Mouse (Mus musculus) thymus, postnatal 36 days (tissue): ENCODE data around the gene Atp2a2.
"Not testable (repeated sequence)": the region's sequence is repeated elsewhere in the genome, so short reads cannot be mapped to it uniquely, and the experiment has no call there.

Source experiments
- DNase-seq, 2 experiments: peaks; one replicate each; pipeline ENCODE4 v3.0.0; 2022; ENCODE audit warnings: mixed read lengths in 2 of 2

Atp2a2 gene

DNA sequence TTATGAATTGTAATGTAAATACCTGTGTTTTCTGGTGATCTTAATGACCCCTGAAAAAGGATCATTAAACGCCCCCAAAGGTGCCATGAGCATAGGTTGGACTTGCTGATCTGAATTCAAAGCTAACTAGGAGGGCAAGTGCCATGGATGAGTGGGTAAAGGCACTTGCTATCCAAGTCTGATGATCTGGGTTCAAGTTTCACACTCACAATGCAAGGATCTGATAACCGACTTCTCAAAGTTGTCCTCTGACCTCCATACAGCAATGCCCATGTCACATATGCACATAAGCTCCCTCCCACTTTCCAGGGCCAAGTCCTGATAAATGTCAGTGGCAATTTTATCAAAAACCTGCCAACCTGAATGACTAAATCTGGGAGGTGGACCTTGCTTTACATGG is 9.0 kb downstream of the Atp2a2 start:
- no peak for DNase-seq

DNA sequence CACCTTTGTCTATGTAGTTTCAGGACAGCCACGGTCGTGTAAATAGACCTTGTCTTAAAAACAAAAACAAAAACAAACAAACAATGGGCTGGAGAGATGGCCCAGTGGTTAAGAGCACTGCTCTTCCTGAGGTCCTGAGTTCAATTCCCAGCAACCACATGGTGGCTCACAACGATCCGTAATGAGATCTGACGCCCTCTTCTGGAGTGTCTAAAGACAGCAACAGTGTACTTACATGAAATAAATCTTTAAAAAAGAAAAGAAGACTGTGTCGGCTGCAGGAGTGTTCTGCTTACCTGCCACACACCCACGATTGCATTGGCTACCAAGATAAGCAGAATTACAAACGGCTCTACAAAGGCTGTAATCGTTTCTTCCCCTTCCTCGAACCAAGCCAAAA is 10.6 kb downstream of the Atp2a2 start:
- DNase-seq = no peak

DNA sequence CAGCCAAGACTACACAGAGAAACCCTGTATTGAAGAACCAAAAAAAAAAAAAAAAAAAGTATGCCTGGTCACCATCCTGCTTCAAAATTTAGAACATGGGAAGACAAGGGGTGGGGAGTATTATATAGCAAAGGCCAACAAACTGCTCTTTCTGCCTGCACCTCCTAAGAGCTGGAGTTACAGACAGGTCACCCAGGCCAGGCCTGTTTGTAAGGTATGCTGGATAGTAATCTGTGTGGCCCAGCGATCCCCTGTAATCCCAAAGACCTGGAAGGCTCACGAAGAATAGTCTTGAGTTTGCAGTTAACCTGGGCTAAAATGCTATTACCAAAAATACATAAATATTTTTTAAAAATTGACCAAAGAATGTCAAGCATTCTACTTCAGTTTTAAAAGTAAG is 11.9 kb downstream of the Atp2a2 start:
- no peak for DNase-seq

DNA sequence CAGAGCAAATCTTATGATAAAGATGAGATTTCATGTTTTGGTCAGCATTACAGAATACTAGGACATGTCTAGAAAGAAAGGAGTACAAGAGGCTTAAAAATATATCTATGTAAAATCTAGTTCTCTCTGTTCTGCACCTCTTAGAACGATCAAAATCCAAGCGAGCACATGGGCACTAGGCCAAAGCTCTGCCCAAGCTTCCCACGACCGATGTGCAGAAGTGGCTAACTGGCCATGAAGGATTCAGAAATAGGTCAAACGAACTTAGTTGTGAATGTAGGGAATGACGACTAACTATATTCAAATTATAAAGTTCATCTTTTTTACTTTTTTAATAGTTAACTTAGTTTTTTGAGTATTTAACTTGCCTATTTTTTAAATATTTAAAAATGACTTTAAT is 14.2 kb downstream of the Atp2a2 start:
- DNase-seq = no peak

DNA sequence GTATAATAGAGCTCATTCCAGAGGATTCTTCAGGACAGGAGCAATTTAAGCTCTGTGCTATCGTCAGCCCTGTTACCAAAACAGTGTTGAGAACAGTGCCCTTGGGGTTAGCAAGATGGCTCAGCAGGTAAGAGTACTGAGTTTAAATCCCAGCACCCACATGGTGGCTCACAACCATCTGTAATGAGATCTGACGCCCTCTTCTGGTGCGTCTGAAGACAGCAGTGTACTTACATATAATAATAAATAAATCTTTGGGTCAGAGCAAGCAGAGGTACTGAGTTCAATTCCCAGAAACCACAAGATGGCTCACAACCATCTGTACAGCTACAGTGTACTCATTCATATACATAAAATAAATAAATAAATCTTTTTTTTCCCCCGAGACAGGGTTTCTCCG is 15.8 kb downstream of the Atp2a2 start:
- DNase-seq = not testable (repeated sequence)

DNA sequence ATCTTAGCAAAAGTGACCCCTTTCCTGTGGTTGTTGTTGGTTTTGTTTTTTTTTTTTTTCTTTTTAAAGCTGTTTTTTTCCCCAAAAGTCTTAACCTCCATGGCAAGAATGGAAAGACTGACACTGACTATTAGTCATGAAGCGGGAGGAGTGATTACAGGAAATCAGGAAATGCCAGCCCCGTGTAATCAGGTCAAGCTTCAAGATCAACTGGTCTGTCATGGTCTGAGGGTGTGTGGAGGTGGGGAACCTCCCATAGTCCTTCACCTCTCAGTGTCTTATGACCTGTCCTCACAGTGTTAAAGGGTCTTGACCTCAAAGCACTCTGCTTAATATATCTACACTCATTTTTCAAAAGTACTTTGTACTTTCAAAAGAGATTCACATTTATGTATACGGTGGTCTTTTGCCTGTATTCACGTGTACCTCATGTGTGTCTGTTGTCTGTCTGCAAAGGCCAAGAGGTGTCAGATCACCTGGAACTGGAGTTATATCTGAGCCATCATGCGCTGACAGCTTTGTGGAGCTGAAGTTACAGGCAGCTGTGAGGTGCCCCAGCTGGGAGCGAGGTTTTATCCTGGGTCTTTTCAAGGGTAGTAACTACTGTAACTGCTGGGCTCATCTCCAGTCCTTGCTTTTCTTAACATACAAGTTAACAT is 19.2 kb downstream of the Atp2a2 start:
- no peak for DNase-seq

DNA sequence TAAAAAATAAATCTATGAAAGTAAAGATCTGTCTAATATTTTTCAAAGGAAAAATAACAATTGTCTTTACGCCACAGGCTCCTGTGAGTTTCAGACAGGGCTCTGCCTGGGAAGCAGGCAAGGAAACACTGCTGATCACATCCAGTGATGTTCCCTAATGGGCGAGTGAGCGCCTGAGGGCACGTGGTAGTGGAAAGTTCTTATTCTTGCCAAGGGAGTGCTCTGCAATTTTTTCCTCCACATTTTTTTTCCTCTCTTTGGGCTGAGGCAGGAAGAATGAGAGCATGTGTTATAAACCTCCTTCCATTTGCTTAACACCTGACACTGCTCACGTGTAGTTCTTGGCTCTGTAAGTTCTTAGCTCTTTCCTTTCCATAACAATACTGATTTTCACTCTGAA is 20.2 kb downstream of the Atp2a2 start:
- no peak for DNase-seq

DNA sequence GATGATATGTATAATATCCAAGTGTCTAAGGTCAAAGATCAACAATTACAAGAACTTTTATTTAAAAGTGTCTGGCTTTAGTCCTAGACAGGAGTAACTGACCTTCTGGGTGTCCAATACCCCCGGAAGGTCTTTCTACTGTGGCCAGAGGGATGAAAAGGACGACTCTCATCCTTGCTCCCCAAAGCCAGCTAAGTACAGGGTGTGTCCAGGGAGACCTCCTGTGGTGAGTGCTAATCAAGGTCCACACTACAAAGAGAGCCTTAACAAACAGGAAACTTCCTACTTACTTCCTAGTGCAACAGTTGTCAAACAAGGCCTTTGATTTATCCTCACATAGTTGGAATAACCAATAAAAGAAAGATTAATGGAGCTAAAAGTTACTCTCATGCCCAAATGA is 22.9 kb downstream of the Atp2a2 start:
- DNase-seq = no peak

DNA sequence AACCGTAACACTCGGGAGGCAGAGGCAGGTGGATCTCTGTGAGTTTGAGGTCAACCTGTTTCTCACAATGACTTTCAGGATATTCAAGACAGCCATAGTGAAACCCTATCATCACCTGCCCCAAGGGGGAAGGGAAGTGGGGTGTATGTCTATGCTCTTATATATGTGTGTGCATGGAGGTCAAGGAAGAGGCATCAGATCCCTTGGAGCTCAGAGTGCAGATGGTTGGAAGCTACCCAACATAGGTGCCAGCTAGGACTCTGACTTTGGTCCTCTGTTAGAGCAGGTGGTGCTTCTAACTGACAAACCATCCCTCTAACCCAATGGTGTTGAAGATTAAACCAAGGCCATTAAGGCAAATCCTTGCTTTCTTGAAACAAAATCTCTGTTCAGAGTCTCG is 24.5 kb downstream of the Atp2a2 start:
- DNase-seq = no peak

DNA sequence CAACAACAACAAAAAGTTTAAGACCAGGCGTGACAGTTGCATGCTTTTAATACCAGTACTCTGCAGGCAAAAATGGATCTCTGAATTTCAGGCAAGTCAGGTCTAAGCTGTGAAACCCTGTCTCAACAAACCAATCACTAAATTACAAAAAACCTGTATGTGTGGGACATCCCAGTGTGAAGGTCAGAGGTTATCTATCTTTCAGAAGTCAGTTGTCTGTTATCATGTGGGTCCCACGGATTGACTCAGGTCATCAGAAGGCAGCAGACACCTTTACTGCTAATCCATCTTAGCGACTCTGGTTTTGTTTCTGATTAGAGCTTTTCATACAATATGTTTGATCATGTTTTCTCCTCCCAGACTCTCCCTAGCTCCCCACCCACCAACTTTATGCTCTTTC is 25.9 kb downstream of the Atp2a2 start:
- no peak for DNase-seq

DNA sequence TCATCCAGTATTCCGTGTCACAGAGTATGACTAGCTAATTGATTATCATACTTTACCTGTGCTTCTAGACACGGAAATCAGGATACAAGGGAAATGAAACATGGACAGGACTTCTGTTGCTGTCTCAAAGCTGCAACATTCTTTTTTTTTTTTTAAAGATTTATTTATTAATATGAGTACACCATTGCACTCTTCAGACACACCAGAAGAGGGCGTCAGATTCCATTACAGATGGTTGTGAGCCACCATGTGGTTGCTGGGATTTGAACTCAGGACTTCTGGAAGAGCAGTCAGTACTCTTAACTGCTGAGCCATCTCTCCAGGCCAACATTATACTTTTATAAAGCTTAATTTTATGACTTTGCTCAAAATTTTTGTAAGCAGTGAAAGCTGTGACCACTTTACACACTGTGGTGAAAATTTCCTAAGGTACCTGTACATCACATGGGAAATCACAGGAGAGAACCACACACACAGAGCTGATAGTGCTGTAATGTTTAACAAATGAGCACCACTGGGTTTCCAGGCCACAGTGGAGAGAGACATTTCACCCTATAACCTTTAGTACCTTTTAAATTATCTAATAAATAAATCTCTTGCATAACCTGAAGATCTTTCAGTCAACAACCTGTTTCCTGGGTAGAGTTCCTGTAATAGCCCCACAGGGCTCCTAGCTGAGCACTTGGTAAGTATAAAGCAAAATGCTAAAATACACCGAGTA is 27.2 kb downstream of the Atp2a2 start:
- no peak for DNase-seq

DNA sequence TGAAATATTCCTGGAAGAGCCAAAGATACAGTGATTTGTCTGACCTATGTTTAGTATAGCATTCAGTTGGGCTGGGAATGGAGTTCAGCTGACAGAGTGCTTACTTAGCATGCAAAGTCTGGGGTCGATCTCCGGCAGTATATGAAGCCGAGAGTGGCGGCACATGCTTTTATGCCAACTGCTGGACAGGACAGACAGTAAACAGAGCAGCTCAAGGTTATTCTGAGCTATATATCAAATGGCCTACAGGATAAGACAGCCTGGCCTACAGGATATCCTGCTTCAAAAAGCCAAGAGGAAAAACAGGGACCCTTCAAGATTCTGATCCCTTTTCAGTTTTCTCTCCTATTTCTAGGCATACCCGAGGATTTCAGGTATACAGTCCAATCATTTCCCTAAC is 30.4 kb downstream of the Atp2a2 start:
- no peak for DNase-seq

DNA sequence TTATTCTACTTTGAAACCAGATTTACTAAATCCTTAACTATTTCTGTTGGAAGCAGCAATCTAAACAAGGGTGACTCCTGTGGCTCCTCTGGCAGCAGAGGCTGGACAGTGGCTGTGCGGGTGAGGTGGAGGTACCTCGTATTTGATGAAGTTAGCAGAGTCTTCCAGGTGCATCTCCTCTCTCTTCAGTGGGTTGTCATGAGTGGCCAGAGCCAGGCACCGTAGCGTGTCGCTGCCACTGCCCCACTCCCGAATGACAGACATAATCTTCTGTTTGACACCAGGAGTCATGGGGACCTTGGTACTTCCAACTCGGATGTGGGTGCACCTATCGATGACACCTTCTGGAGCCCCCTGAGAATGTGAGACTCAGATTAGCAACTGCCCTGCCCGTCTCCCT is 40.6 kb downstream of the Atp2a2 start:
- DNase-seq = no peak

DNA sequence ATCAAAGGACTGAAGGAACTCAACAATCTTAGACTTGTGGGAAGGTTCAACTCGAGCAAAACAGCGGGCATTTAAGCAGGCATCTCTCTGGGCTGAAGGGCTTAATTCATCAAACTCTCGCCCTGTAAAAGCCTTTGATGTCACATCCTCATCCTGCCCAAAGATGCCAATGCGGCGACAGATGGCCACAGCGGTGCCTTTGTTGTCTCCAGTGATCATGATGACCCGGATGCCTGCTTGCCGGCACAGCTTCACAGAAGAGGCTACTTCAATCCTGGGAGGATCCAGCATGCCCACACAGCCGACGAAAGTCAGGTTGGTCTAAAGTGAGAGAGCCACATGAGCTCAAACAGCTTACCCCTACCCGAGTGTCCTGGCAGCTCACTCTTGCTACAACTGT is 41.4 kb downstream of the Atp2a2 start:
- DNase-seq = no peak

DNA sequence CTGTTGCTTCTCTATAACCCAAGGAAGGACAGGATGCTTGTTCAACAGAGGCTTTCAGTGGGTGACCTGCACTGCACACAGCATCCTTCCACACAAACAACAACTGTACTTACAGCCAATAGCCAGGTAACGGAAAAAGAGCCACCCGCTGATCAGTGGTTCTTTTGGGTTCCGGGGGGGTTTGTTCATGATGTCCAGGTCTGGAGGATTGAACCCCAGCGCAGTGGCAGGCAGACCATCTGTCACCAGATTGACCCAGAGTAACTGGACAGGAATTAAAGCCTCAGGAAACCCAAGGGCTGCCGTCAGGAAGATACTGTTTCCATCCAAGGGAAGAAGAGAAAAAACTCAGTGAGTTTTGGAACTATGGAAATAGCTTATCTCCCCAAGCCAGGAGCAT is 42.7 kb downstream of the Atp2a2 start:
- DNase-seq = no peak

DNA sequence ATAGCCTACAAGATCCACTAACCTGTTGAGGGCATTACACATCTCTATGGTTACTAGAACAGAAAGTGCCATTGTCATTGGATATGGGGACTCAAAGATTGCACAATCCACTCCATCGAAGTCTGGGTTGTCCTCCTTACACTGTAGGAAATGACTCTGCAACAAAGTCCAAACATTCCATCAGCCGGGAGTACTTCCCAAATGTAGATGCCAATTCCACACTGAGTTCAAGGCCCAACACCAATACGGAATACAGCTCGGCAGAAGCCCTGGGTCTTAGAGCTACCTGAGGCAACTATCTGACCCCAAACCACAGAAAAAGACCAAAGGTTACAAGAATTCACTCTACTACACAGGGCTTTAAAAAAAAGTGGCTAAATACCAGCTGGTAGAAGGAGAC is 44.0 kb downstream of the Atp2a2 start:
- no peak for DNase-seq

DNA sequence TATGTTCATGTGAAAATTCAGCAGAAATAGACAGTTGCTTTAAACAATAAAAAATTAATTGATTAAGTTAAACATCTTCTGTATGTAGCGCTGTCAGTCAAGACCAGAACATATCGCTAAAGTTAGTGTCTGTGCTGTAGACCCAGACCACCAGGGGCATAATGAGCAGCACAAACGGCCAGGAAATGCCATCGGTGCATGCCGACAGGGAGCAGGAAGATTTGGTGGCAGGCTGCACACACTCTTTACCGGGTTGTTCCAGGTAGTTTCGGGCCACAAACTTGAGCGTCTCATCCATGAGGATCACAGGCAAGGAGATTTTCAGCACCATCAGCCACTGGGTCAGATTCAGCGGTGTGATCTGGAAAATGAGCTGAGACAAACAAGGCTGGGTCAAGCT is 45.0 kb downstream of the Atp2a2 start:
- not testable (repeated sequence) for DNase-seq

DNA sequence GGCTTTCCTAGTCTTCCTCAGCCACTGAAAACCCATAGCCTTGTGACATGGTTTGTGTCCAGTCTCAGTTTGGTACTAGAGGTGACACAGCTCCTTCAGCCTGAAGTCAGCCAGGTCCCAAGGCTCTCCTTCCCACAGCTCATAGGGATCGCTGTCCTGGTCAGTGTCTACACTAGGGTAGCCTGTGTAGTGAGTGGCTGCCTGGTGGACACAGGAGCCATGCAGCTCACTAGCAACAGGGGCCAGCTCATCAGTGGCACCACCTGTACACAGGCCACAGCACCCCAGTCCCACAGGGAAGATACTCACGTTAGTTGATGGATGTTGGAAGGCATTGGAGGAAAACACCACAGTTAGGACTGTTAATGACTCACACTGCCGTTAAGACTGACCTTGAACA is 46.4 kb downstream of the Atp2a2 start:
- no peak for DNase-seq

DNA sequence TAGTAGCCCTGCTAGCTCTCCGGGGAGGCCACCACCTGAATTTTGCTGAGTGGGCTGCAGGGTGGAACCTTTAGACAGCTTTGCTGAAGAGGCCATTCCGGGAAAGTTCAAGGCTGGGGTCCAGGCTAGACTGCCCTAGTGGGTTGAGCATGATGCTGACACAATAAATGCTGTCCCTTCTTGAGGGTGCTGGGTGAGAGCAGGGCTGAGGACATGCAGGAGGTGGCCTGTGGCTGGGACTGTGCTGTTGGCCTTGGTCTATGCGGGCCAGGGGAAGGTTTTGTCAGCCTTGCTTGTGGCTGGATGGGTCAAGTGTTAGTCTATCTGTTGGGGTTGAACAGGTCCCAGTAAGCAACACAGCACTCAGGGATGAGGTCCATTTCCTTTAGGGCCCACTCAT is 47.1 kb downstream of the Atp2a2 start:
- DNase-seq = no peak

DNA sequence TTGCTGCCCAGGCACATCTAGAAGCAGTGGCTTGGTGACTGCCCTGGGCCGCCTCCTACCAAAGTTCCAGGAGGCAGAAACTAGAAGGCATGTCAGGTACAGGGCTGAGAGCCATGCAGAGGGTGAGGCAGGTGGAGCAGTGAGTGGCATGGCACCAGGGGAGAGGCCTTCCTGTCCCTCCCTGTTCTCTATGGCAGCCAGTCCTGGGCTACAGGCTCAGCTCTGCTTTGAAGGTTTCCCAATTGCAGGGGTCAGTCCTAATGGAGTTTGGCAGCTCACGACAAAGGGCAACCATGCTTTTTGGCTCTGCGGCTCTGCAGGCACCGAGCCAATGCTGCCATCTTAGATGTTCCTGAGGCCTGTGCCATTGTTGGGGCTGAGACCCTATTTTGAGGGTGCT is 47.6 kb downstream of the Atp2a2 start:
- no peak for DNase-seq

DNA sequence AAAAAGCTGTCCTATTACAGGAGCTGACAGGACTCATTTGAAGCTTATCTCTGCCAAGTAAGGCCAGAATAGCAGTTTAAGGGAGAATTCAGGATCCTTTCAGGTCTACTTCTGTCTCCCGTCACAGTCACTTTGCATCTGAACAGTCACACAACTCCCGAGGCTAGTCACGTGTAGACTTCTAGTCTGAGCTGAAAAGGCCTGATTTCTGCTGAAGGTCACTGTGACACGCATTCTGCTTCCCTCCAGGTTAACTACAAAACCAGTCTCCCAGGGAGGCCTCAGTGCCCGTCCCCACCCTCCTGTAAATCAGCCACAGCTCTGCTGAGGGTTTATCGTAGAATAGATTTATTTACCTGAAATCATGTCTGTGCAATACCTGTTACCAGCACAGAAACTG is 48.8 kb downstream of the Atp2a2 start:
- no peak for DNase-seq

DNA sequence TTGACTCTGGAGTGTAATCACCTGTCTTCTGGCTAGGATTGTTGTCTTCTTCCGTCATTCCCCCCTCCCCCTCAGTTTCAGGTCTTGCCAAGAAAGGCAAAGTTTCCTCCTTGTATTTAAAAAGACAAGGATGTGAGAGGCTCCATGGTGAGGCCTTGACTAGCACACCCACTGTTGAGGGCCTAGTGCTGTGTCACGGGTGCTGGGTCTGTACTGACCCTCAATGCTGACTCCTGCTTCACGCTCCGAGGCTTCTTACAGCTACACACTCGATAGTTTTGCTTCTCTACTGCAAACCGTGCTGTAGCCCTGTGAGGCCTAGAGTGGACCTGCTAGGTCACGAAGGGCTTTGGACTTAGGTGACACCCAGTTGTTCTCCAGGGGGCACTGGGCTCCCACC is 49.8 kb downstream of the Atp2a2 start:
- no peak for DNase-seq

DNA sequence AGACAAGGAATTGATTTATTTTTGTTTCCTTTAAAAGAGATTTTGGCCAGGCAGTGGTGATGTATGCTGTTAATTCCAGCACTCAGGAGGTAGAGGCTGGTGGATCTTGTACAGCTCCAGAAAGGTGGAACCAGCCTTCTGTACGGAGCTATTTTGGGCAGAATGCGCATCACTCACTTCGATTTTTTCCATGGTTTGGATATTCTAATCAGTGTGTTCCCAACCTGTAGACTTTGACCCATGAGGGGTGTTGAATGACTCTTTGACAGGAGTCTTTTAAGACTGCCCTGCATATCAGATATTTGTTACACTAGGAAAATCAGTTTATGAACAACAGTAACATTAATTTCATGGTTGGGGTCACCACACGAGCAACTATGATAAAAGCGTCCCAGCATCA is 50.7 kb downstream of the Atp2a2 start:
- DNase-seq = no peak

DNA sequence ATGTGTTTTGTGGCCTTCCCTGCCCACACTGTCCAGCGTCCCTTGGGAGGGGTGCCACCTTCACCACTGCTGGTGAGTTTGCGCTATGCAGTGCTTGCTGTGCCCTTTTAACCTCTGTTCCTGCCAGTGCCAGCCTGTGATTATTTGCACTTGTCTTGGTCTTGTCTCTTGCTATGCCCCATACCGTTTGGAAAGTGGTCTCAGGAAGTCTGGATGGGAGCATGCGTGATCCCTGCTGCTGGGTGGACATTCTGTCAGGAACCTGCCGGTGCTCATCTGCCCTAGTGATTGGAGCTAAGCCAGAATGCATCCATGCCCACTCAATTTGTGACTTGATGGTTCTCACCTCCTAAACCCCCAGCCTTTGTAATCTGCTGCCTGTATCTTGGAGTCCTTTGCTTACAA is 51.1 kb downstream of the Atp2a2 start:
- DNase-seq = no peak

DNA sequence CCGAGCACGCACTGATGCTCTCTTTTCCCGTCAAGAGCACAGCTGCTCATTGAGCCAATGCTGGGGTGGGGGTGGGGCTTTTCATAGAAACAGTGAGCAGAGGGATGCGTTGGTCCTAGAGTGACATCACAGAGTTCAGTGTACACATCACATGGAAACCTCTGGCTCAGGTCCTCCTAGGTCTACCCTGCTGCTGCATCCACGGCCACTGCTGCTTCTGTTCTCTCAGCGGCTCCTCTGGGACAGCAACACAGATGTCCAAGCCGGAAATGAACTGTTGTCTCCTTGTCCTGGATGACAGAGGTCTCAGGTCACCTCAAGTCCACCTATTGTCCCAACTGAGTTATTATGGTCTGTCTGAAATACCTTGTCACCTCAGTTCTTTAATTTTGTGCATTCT is 52.1 kb downstream of the Atp2a2 start:
- DNase-seq = no peak
